Mouse (Mus musculus): ENCODE measurements around the gene Izumo1. TPM values are rescaled to one million over a fixed set of nuclear protein-coding genes. Genes with fewer than 3 reads are reported as not detected.

Gene Izumo1
- not detected in 2 replicates for polyA plus RNA-seq (2014; fragmentation: Nextera tagmentation; extraction: Ambion mirVana)

- 30% methylated on average over 9 of the region's 9 CpGs for WGBS
- H3K27ac ChIP-seq (replicated peaks; ENCODE audit: low read depth, low read length): no peak within 1 kb of the TSS
- H3K9ac ChIP-seq (ENCODE audit: low read length): no peak within 1 kb of the TSS
- 0 out of 2 replicates have a peak, but pooled peaks cover 5% of the 10 kb centered on the region for H3K4me1 ChIP-seq (ENCODE audit: control insufficient read depth, insufficient read depth, low read length)
- DNase-seq (ENCODE audit: low spot score) (no peak), ATAC-seq (ENCODE audit: insufficient number of reproducible peaks, low FRiP score, low TSS enrichment, low read depth) (no peak)
- no peaks in the 10 kb centered on the region for H3K9me3 ChIP-seq (ENCODE audit: control insufficient read depth, low read length)
- no peaks in the 10 kb centered on the region for H3K36me3 ChIP-seq (ENCODE audit: control insufficient read depth, insufficient read depth, low read length)
- H3K4me2 ChIP-seq (ENCODE audit: low read depth, severe bottlenecking): no peak within 1 kb of the TSS
- H3K4me3 ChIP-seq (ENCODE audit: low read depth, low read length): no peak within 1 kb of the TSS
- peaks cover 19% of the 10 kb centered on the region for H3K27me3 ChIP-seq (ENCODE audit: control insufficient read depth, insufficient read depth, low read length)
These were observed at the start of gene Izumo1 for GRCm38 (mm10) chr7:45621443-45621842. Gene Izumo1 (plus strand): TSS chr7:45621811.

GRCm38 (mm10) chr7:45571966-45572365 is 49.6 kb upstream of the Izumo1 start:
- Histone ChIP-seq H3K36me3 (ENCODE audit: control insufficient read depth, insufficient read depth, low read length) (peaks cover 7% of the 10 kb centered on the region; the same call in 1 of the 2 replicates), H3K27ac (replicated peaks; ENCODE audit: low read depth, low read length) (no peak overlapping the region), H3K9me3 (ENCODE audit: control insufficient read depth, low read length) (no peaks in the 10 kb centered on the region), H3K9ac (ENCODE audit: low read length) (no peak overlapping the region), H3K4me2 (ENCODE audit: low read depth, severe bottlenecking) (no peak overlapping the region), H3K4me3 (ENCODE audit: low read depth, low read length) (no peak overlapping the region), H3K4me1 (ENCODE audit: control insufficient read depth, insufficient read depth, low read length) (peaks cover 17% of the 10 kb centered on the region), H3K27me3 (ENCODE audit: control insufficient read depth, insufficient read depth, low read length) (no peaks in the 10 kb centered on the region)
- 50% methylated on average over 1 of the region's 1 CpGs for WGBS
- DNase-seq (ENCODE audit: low spot score): no peak
- no peak for ATAC-seq (ENCODE audit: insufficient number of reproducible peaks, low FRiP score, low TSS enrichment, low read depth)

DNA sequence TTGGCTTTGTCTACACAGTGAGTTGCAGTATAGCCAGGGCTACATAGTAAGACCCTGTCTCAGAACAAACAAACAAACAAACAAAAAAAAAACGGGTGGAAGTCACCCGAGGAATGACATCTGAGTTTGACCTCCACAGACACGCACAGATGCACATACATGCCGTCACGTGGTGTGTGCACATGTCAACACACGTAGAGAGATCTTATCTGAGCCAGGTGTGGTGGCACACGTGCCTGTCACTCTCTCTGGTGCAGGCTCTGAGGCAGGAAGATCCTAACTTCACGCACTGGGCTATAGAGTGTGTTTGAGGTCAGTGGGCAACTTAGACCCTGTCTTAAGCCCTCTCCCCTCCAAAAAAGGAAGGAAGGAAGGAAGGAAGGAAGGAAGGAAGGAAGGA is 47.7 kb upstream of the Izumo1 start:
- no peak overlapping the region for H3K9ac ChIP-seq (ENCODE audit: low read length)
- 83% methylated on average over 8 of the region's 8 CpGs for WGBS
- H3K36me3 ChIP-seq (ENCODE audit: control insufficient read depth, insufficient read depth, low read length): peaks cover 10% of the 10 kb centered on the region; the same call in 1 of the 2 replicates
- no peaks in the 10 kb centered on the region for H3K27me3 ChIP-seq (ENCODE audit: control insufficient read depth, insufficient read depth, low read length)
- no peak overlapping the region for H3K4me3 ChIP-seq (ENCODE audit: low read depth, low read length)
- peaks cover 12% of the 10 kb centered on the region; the same call in 1 of the 2 replicates for H3K4me1 ChIP-seq (ENCODE audit: control insufficient read depth, insufficient read depth, low read length)
- H3K4me2 ChIP-seq (ENCODE audit: low read depth, severe bottlenecking): no peak overlapping the region
- DNase-seq (ENCODE audit: low spot score) (no peak), ATAC-seq (ENCODE audit: insufficient number of reproducible peaks, low FRiP score, low TSS enrichment, low read depth) (no peak)
- no peaks in the 10 kb centered on the region for H3K9me3 ChIP-seq (ENCODE audit: control insufficient read depth, low read length)
- no peak overlapping the region for H3K27ac ChIP-seq (replicated peaks; ENCODE audit: low read depth, low read length)

GRCm38 (mm10) chr7:45574472-45575379 is 46.9 kb upstream of the Izumo1 start:
- peaks cover 12% of the 10 kb centered on the region; the same call in 1 of the 2 replicates for H3K4me1 ChIP-seq (ENCODE audit: control insufficient read depth, insufficient read depth, low read length)
- 83% methylated on average over 15 of the region's 15 CpGs for WGBS
- no peak overlapping the region for H3K4me3 ChIP-seq (ENCODE audit: low read depth, low read length)
- H3K36me3 ChIP-seq (ENCODE audit: control insufficient read depth, insufficient read depth, low read length): peaks cover 10% of the 10 kb centered on the region; the same call in 1 of the 2 replicates
- H3K27ac ChIP-seq (replicated peaks; ENCODE audit: low read depth, low read length): no peak overlapping the region
- no peaks in the 10 kb centered on the region for H3K27me3 ChIP-seq (ENCODE audit: control insufficient read depth, insufficient read depth, low read length)
- no peaks in the 10 kb centered on the region for H3K9me3 ChIP-seq (ENCODE audit: control insufficient read depth, low read length)
- no peak overlapping the region for H3K4me2 ChIP-seq (ENCODE audit: low read depth, severe bottlenecking)
- DNase-seq (ENCODE audit: low spot score) (no peak), ATAC-seq (ENCODE audit: insufficient number of reproducible peaks, low FRiP score, low TSS enrichment, low read depth) (no peak)
- no peak overlapping the region for H3K9ac ChIP-seq (ENCODE audit: low read length)

- Histone ChIP-seq H3K4me3 (ENCODE audit: low read depth, low read length) (no peak overlapping the region), H3K9me3 (ENCODE audit: control insufficient read depth, low read length) (no peaks in the 10 kb centered on the region), H3K9ac (ENCODE audit: low read length) (no peak overlapping the region), H3K36me3 (ENCODE audit: control insufficient read depth, insufficient read depth, low read length) (peaks cover 14% of the 10 kb centered on the region), H3K27ac (replicated peaks; ENCODE audit: low read depth, low read length) (no peak overlapping the region), H3K27me3 (ENCODE audit: control insufficient read depth, insufficient read depth, low read length) (no peaks in the 10 kb centered on the region), H3K4me2 (ENCODE audit: low read depth, severe bottlenecking) (no peak overlapping the region), H3K4me1 (ENCODE audit: control insufficient read depth, insufficient read depth, low read length) (no peaks in the 10 kb centered on the region)
- no peak for DNase-seq (ENCODE audit: low spot score)
- no peak for ATAC-seq (ENCODE audit: insufficient number of reproducible peaks, low FRiP score, low TSS enrichment, low read depth)
- WGBS: 94% methylated on average over 6 of the region's 6 CpGs
These were observed 35.7 kb upstream of the Izumo1 start for GRCm38 (mm10) chr7:45585923-45586322.

- DNase-seq (ENCODE audit: low spot score) (no peak), ATAC-seq (ENCODE audit: insufficient number of reproducible peaks, low FRiP score, low TSS enrichment, low read depth) (no peak)
- Histone ChIP-seq H3K9ac (ENCODE audit: low read length) (no peak overlapping the region), H3K27me3 (ENCODE audit: control insufficient read depth, insufficient read depth, low read length) (no peaks in the 10 kb centered on the region), H3K4me2 (ENCODE audit: low read depth, severe bottlenecking) (no peak overlapping the region), H3K36me3 (ENCODE audit: control insufficient read depth, insufficient read depth, low read length) (peaks cover 14% of the 10 kb centered on the region), H3K9me3 (ENCODE audit: control insufficient read depth, low read length) (no peaks in the 10 kb centered on the region), H3K27ac (replicated peaks; ENCODE audit: low read depth, low read length) (no peak overlapping the region), H3K4me3 (ENCODE audit: low read depth, low read length) (no peak overlapping the region), H3K4me1 (ENCODE audit: control insufficient read depth, insufficient read depth, low read length) (no peaks in the 10 kb centered on the region)
- 94% methylated on average over 23 of the region's 23 CpGs for WGBS
These were observed 33.7 kb upstream of the Izumo1 start for GRCm38 (mm10) chr7:45587631-45588592.

DNA sequence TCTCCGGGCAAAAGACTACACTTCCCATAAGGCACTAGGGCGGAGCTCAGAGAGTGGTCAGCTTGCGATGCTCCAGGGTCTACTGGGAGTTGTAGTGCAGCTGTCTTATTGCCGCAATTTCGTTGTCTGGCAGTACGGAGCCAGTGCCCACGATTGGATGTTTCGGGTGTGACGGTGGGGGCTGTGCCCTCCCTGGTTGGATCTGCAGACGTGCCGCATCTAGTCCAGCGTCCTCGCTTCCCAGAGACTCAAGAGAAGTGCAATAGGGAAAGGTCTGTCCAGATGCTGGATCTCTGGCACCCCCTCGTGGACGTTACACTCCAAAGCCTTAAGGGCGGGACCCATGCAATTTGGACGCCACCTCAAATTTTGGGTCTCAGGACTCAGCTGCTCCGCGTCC is 32.4 kb upstream of the Izumo1 start:
- peak; percentile 93 for DNase-seq (ENCODE audit: low spot score)
- peak overlapping the region; percentile 17; the same call in 1 of the 2 replicates for H3K9ac ChIP-seq (ENCODE audit: low read length)
- H3K4me3 ChIP-seq (ENCODE audit: low read depth, low read length): peak overlapping the region; percentile 9
- H3K27me3 ChIP-seq (ENCODE audit: control insufficient read depth, insufficient read depth, low read length): no peaks in the 10 kb centered on the region
- WGBS: 5% methylated on average over 19 of the region's 19 CpGs
- peak; percentile 95 for ATAC-seq (ENCODE audit: insufficient number of reproducible peaks, low FRiP score, low TSS enrichment, low read depth)
- peaks cover 14% of the 10 kb centered on the region for H3K36me3 ChIP-seq (ENCODE audit: control insufficient read depth, insufficient read depth, low read length)
- no peaks in the 10 kb centered on the region for H3K4me1 ChIP-seq (ENCODE audit: control insufficient read depth, insufficient read depth, low read length)
- peak overlapping the region; percentile 34 for H3K4me2 ChIP-seq (ENCODE audit: low read depth, severe bottlenecking)
- no peaks in the 10 kb centered on the region for H3K9me3 ChIP-seq (ENCODE audit: control insufficient read depth, low read length)
- H3K27ac ChIP-seq (replicated peaks; ENCODE audit: low read depth, low read length): no peak overlapping the region

DNA sequence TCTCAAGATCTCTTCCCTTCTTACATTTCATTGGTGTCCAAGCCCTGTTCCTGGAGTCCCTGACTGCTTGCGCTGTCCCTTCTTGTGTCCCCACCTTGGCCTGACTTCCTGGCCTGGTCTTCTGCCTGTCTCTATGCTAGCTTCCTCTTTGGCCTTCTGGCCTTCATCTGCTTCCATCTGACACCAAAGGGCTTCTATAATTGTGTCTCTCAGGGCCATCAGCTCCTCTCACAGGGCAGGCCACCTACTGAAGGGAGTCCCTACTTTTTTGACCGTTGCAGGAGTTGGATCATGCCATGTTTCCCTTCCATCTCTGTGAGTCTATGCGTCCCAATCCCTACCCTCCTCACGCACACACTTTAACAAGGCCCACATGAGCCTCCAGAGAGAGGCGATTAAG is 31.7 kb upstream of the Izumo1 start:
- no peak overlapping the region for H3K27ac ChIP-seq (replicated peaks; ENCODE audit: low read depth, low read length)
- 94% methylated on average over 5 of the region's 5 CpGs for WGBS
- ATAC-seq (ENCODE audit: insufficient number of reproducible peaks, low FRiP score, low TSS enrichment, low read depth): no peak
- no peak for DNase-seq (ENCODE audit: low spot score)
- no peak overlapping the region for H3K4me2 ChIP-seq (ENCODE audit: low read depth, severe bottlenecking)
- no peak overlapping the region; the same call in 1 of the 2 replicates for H3K9ac ChIP-seq (ENCODE audit: low read length)
- no peak overlapping the region; the same call in 1 of the 2 replicates for H3K4me3 ChIP-seq (ENCODE audit: low read depth, low read length)
- no peaks in the 10 kb centered on the region for H3K4me1 ChIP-seq (ENCODE audit: control insufficient read depth, insufficient read depth, low read length)
- no peaks in the 10 kb centered on the region for H3K27me3 ChIP-seq (ENCODE audit: control insufficient read depth, insufficient read depth, low read length)
- no peaks in the 10 kb centered on the region for H3K9me3 ChIP-seq (ENCODE audit: control insufficient read depth, low read length)
- peaks cover 13% of the 10 kb centered on the region for H3K36me3 ChIP-seq (ENCODE audit: control insufficient read depth, insufficient read depth, low read length)

All from limb, embryonic 11.5 days (tissue).